Mouse (Mus musculus): ENCODE measurements around the gene Lcat.

DNA sequence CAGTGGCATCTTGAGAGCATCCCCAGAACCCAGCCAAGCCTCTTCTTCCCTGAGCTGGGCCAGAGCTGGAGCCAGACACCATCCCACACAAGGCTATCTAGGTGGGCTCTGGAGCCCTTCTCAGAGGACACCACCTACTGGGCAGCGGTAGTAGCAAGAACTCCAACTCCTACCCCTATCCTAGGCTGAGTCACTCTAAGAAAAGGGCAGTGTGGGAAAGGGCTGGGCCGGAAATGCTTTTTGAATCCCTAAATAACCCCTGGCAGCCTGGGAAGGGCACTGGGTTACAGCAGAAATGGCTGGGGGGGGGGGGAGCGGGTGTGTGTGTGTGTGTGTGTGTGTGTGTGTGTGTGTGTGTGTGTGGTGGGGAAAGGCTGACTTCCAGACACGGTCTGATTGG is 14.6 kb upstream of the Lcat start:
- TF ChIP-seq POLR2A (IDR thresholded peaks at IDR 0.05; ENCODE audit: low read depth, low read length) (no peak), CTCF (IDR thresholded peaks at IDR 0.05; ENCODE audit: extremely low read depth, insufficient read length, insufficient replicate concordance, low read depth, low read length) (no peak; the same call in 1 of the 2 replicates)
